Mouse (Mus musculus): ENCODE results near the gene Npepl1. TPM values are rescaled to one million over a fixed set of nuclear protein-coding genes. Genes with fewer than 3 reads are reported as not detected.
A peak's percentile ranks its signal among the peaks of the same experiment; 100 is the strongest.

Npepl1 gene
- polyA plus RNA-seq, 1 experiment = 90.9 TPM

DNA sequence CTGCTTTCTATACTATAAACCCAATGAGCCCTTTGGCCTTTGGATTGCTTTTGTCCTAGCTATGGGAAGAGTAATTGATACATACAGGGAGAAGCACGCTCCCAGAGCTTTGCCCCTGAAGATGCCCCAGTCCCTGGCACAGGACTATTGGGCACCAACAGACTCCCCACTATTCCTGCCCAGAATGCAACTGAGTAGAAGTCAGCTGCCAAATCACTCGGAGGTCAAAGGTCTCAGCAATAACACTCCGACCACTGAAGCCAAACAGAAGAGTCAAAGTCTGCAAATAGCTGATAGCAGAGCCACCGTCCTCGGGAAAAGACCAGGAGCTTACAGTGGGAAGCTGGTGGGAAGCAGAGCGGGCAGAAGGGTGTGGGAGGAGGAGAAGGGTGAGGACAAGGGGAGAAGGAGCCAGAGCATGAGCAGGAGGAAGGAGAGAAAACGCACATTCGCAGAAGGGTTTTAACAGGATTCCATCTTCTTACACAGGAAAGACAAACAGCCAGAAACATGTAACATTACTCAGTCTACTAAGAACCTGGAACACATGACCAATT lies 22.3 kb downstream of the Npepl1 start:
- peaks cover 2% of the 10 kb centered on the region; the same call in 1 of the 2 replicates for H3K27me3 ChIP-seq (ENCODE audit: control insufficient read depth, insufficient read depth, low read length)
- H3K27ac ChIP-seq (ENCODE audit: insufficient read depth, low read depth, low read length) = no peak overlapping the region
- H3K4me1 ChIP-seq (ENCODE audit: control insufficient read depth, insufficient read depth, insufficient read length, low read length) = peaks cover 8% of the 10 kb centered on the region; the same call in 1 of the 2 replicates
- TF ChIP-seq CTCF (IDR thresholded peaks at IDR 0.05; ENCODE audit: extremely low read depth, insufficient read length, insufficient replicate concordance, low read depth, low read length) (no peak), POLR2A (IDR thresholded peaks at IDR 0.05; ENCODE audit: low read depth, low read length) (no peak)
- H3K36me3 ChIP-seq (ENCODE audit: control insufficient read depth, insufficient read depth, low read length) = no peaks in the 10 kb centered on the region
- H3K4me3 ChIP-seq (ENCODE audit: low read depth, low read length) = no peak overlapping the region
- WGBS = 35% methylated on average over 8 of the region's 8 CpGs

DNA sequence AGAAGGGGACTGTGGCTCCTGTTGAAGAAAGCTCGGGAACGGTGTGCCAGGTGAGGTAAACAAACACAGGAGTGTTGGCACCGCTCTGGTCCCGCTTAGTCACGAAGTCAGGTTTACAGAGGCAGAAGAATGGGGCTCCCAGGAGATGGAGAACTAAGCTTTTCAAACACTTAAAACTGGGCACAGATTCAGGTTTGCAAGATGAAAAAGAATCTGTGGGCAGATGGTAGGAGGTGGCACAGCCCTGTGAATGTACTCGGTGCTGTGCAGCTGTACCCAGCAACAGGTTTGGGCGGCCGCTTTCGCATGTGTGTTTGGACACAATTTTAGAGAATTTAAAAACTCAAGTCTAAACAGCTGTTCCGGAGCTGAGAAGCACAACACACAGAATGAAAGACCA lies 48.9 kb downstream of the Npepl1 start:
- TF ChIP-seq POLR2A (IDR thresholded peaks at IDR 0.05; ENCODE audit: low read depth, low read length) = no peak
- TF ChIP-seq CTCF (IDR thresholded peaks at IDR 0.05; ENCODE audit: extremely low read depth, insufficient read length, insufficient replicate concordance, low read depth, low read length) = no peak
- no peaks in the 10 kb centered on the region for H3K27me3 ChIP-seq (ENCODE audit: control insufficient read depth, insufficient read depth, low read length)
- peaks cover 6% of the 10 kb centered on the region; the same call in 1 of the 2 replicates for H3K4me1 ChIP-seq (ENCODE audit: control insufficient read depth, insufficient read depth, insufficient read length, low read length)
- H3K36me3 ChIP-seq (ENCODE audit: control insufficient read depth, insufficient read depth, low read length) = no peaks in the 10 kb centered on the region
- 69% methylated on average over 10 of the region's 10 CpGs for WGBS
- H3K27ac ChIP-seq (ENCODE audit: insufficient read depth, low read depth, low read length) = no peak overlapping the region
- no peak overlapping the region for H3K4me3 ChIP-seq (ENCODE audit: low read depth, low read length)

GRCm38 (mm10) chr2:174160461-174160860 lies 50.3 kb downstream of the Npepl1 start:
- WGBS = 16% methylated on average over 3 of the region's 3 CpGs
- no peaks in the 10 kb centered on the region for H3K27me3 ChIP-seq (ENCODE audit: control insufficient read depth, insufficient read depth, low read length)
- TF ChIP-seq POLR2A (IDR thresholded peaks at IDR 0.05; ENCODE audit: low read depth, low read length) (no peak), CTCF (IDR thresholded peaks at IDR 0.05; ENCODE audit: extremely low read depth, insufficient read length, insufficient replicate concordance, low read depth, low read length) (no peak)
- H3K4me1 ChIP-seq (ENCODE audit: control insufficient read depth, insufficient read depth, insufficient read length, low read length) = peaks cover 6% of the 10 kb centered on the region; the same call in 1 of the 2 replicates
- H3K27ac ChIP-seq (ENCODE audit: insufficient read depth, low read depth, low read length) = peak overlapping the region; percentile 58; the same call in 1 of the 2 replicates
- H3K4me3 ChIP-seq (ENCODE audit: low read depth, low read length) = no peak overlapping the region
- no peaks in the 10 kb centered on the region for H3K36me3 ChIP-seq (ENCODE audit: control insufficient read depth, insufficient read depth, low read length)

Other genes starting within 250 kb of the Npepl1 start
- gene Stx16, start 34.0 kb upstream of the Npepl1 start, polyA plus RNA-seq (2012; rRNA removed) = 11.5 and 23.4 TPM in 2 replicates
- 295 and 530 TPM in 2 replicates for gene Gnas, start 174.0 kb downstream of the Npepl1 start, polyA plus RNA-seq (2012; rRNA removed)
- not detected in 2 replicates for gene Gm20721, start 236.4 kb downstream of the Npepl1 start, polyA plus RNA-seq (2012; rRNA removed)